Mouse (Mus musculus) thymus, adult 2 months (tissue): ENCODE results near the gene Btf3. TPM values are rescaled to one million over a fixed set of nuclear protein-coding genes. Genes with fewer than 3 reads are reported as not detected.

ENCODE experiments used
- DNase-seq: peaks from one replicate; pipeline ENCODE4 v3.0.0; 2021
- H3K27ac ChIP-seq: fragments of 200-500 bp; 2 replicates; pipeline ENCODE4 v1.5.1; 2012; ENCODE audit warnings: low read length, control low read depth; ENCODE audit not compliant: control insufficient read depth, insufficient read depth
- H3K27me3 ChIP-seq: fragments of 200-500 bp; 2 replicates; pipeline ENCODE4 v1.6.1; 2012; ENCODE audit warnings: mild to moderate bottlenecking, low read length, moderate library complexity, mixed read lengths; ENCODE audit not compliant: control insufficient read depth, insufficient read depth
- H3K36me3 ChIP-seq: fragments of 200-500 bp; 2 replicates; pipeline ENCODE4 v1.6.1; 2012; ENCODE audit warnings: mild to moderate bottlenecking, low read length, moderate library complexity; ENCODE audit not compliant: control insufficient read depth, insufficient read depth
- H3K4me1 ChIP-seq: fragments of 200-500 bp; replicated peaks from 2 replicates; pipeline ENCODE4 v1.6.1; 2012; ENCODE audit warnings: low read length; ENCODE audit not compliant: control insufficient read depth, insufficient read depth
- H3K4me3 ChIP-seq: fragments of 200-500 bp; 2 replicates; pipeline ENCODE4 v1.5.1; 2012; ENCODE audit warnings: mild to moderate bottlenecking, low read length, control low read depth, moderate library complexity; ENCODE audit not compliant: control insufficient read depth, insufficient read depth
- CTCF ChIP-seq: fragments of 200-500 bp; IDR thresholded peaks from 2 replicates; pipeline ENCODE4 v1.5.1; 2012; ENCODE audit warnings: mild to moderate bottlenecking, control low read depth, low read length, moderate library complexity, borderline replicate concordance; ENCODE audit not compliant: control insufficient read depth, poor library complexity, insufficient read depth; ENCODE audit errors: extremely low read depth
- POLR2A ChIP-seq: fragments of 200-500 bp; IDR thresholded peaks from 2 replicates; pipeline ENCODE4 v1.6.1; 2012; ENCODE audit warnings: mild to moderate bottlenecking, low read length, control low read depth, moderate library complexity; ENCODE audit not compliant: control insufficient read depth, poor library complexity, insufficient read depth; ENCODE audit errors: extremely low read depth
- WGBS: fragments of 180-500 bp; shearing (Covaris S2); methylation state at CpG from one replicate; pipeline ENCODE4 v1.1.7; 2018; 5-methylcytosine and 5-hydroxymethylcytosine counted together
- polyA plus RNA-seq: library from polyadenylated mRNA; depleted of rRNA; stranded (reverse); fragments of >200 nt; gene quantifications from 2 replicates; pipeline ENCODE4 v1.2.3, GENCODE M21; 2012

Btf3 gene
- polyA plus RNA-seq, 1 experiment: 200 TPM

GRCm38 (mm10) chr13:98349491-98349890, 32.7 kb upstream of the Btf3 start:
- Histone ChIP-seq H3K27me3 (peaks cover 12% of the 10 kb centered on the region), H3K4me1 (peaks cover 8% of the 10 kb centered on the region), H3K27ac (no peak overlapping the region), H3K4me3 (no peak overlapping the region), H3K36me3 (no peaks in the 10 kb centered on the region)
- no peak for DNase-seq
- 82% methylated on average over 4 of the region's 4 CpGs for WGBS
- TF ChIP-seq CTCF (no peak), POLR2A (no peak)

DNA sequence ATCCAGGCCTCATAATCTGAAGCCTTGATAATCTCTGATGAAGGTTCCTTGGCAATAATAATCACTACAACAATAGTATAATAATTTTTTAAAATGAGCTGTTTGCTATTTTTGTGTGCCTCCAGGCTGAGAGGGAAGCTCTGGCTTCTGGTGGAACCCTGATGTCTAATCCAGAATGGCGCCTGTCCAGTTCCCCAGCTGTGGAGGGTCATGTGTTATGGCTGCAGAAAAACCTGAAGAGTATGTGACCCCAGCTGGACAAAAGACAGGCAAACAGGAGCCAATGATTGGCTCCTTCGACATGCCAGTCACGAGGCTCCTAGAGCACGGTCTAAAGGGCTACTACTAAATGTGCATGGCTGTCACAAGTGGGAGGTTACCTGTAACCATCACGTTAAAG, 23.7 kb upstream of the Btf3 start:
- H3K4me3 ChIP-seq: no peak overlapping the region
- no peak overlapping the region; the same call in 1 of the 2 replicates for H3K27ac ChIP-seq
- no peak for DNase-seq
- WGBS: 90% methylated on average over 5 of the region's 5 CpGs
- no peaks in the 10 kb centered on the region for H3K36me3 ChIP-seq
- no peaks in the 10 kb centered on the region; the same call in 1 of the 2 replicates for H3K27me3 ChIP-seq
- H3K4me1 ChIP-seq: no peaks in the 10 kb centered on the region
- TF ChIP-seq POLR2A (no peak), CTCF (no peak)

DNA sequence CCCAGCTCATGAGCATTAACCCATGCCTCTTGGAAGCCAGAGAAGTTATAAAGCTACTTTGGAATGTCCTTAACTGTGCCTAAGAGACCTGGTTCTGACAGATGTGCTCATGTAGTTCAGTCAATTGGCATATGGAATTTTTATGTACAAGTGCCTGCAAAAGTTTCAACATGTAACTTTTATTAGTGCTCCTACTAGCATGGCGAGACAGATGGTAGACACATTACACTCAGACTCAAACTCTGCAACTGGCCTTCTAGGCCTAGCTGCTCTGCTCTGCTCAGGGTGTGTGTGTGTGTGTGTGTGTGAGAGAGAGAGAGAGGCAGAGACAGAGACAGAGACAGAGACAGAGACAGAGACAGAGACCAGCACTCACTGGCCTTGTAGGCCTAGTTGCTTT, 19.4 kb upstream of the Btf3 start:
- no peak overlapping the region for H3K4me3 ChIP-seq
- no peaks in the 10 kb centered on the region for H3K4me1 ChIP-seq
- no peak overlapping the region for H3K27ac ChIP-seq
- DNase-seq: no peak
- no peak for TF ChIP-seq CTCF
- TF ChIP-seq POLR2A: no peak
- no peaks in the 10 kb centered on the region; the same call in 1 of the 2 replicates for H3K27me3 ChIP-seq
- 92% methylated on average over 1 of the region's 1 CpGs for WGBS
- no peaks in the 10 kb centered on the region for H3K36me3 ChIP-seq

DNA sequence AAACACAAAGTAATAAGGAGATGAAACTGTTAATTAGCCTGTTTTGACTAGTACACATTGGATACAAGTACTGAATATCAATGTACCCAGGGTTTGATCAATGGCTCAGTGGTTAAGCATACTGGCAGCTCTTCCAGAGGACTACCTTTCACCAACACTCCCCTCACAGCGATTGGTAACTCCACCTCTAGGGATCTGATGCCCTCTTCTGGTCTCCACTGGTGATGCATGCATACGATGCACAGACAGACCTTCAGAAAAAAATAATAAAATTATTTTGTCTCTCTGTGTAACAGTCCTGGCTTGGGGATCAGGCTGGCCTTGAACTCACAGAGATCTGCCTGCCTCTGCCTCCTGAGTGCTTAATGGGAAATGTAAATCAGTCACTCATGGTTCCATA, 15.3 kb upstream of the Btf3 start:
- 14% methylated on average over 2 of the region's 2 CpGs for WGBS
- no peak overlapping the region for H3K4me3 ChIP-seq
- H3K4me1 ChIP-seq: no peaks in the 10 kb centered on the region
- no peaks in the 10 kb centered on the region for H3K36me3 ChIP-seq
- DNase-seq: peak; percentile 40
- no peak for TF ChIP-seq CTCF
- no peak for TF ChIP-seq POLR2A
- H3K27ac ChIP-seq: no peak overlapping the region
- H3K27me3 ChIP-seq: no peaks in the 10 kb centered on the region

DNA sequence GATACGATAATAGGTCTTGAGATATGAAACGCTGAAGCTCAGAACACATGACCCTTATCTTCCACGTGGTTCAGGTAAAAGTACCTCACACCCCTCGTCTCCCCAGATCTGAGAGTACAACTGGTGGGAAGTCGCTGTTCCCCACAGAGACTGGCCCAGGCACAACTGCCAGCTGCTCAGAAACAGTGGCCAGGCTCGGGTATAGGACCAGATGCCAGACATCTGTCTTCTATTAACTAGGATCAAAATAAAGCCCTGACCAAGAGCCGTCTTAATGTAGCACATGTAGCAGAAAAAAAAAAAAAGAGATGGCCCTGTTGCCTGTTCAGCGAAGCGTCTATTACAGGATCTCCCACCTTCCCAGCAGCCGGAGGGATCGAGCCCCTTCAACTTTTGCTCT, 8.2 kb upstream of the Btf3 start:
- TF ChIP-seq CTCF (no peak), POLR2A (no peak)
- no peaks in the 10 kb centered on the region for H3K36me3 ChIP-seq
- 90% methylated on average over 11 of the region's 11 CpGs for WGBS
- H3K27ac ChIP-seq: no peak overlapping the region
- DNase-seq: no peak
- no peaks in the 10 kb centered on the region for H3K4me1 ChIP-seq
- no peaks in the 10 kb centered on the region for H3K27me3 ChIP-seq
- no peak overlapping the region for H3K4me3 ChIP-seq

DNA sequence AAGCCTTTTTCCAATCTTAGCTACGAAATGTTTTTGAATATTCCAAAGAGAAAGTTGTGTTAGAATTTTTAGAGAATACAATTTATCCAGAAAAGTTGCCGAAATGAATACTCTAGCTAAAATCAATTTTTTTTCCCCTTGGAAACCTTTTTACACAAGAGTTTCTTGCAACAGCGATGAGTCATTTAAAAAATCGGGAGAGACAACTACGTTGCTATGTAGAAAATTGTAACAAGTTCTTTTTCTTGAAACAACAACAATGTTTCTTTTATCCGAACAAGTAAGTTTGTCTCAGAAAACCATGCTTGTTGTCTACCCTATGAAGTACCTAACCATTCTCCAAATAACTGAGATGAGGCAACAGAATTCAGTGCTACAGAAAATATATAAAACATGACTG, 1.1 kb upstream of the Btf3 start:
- DNase-seq: no peak
- Histone ChIP-seq H3K27ac (no peak overlapping the region), H3K4me3 (no peak overlapping the region), H3K36me3 (peaks cover 11% of the 10 kb centered on the region), H3K4me1 (no peaks in the 10 kb centered on the region; the same call in 1 of the 2 replicates), H3K27me3 (no peaks in the 10 kb centered on the region)
- whole genome bisulfite sequencing: 94% methylated on average over 6 of the region's 6 CpGs
- TF ChIP-seq POLR2A: no peak
- TF ChIP-seq CTCF: no peak

DNA sequence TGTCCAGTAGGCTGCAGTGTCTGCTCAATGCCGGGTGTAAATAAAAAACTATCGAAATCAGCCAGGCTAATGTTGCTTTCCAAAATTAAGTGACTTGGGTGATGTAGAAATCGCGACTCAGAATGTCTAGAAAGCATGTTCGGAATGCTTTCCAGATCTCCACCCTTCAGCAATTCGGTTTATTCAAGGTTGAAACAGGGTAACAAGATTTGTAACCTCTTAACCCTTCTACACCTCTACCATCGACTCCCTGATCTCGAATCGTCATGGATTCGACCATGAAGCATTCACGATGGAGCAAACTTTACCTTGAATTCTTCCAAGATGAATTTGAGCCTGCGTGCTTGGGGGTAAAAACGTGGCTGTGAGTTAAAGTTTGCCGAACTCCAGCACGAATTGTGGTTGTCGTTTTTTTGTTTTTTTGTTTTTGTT, 456 bp upstream of the Btf3 start:
- 1% methylated on average over 16 of the region's 16 CpGs for WGBS

More for the DNA sequence above, 456 bp upstream of the Btf3 start:
- no peak for TF ChIP-seq POLR2A
- no peak for TF ChIP-seq CTCF
- DNase-seq: peak; percentile 9
- Histone ChIP-seq H3K4me3 (peak overlapping the region; percentile 76), H3K27ac (no peak overlapping the region), H3K36me3 (peaks cover 16% of the 10 kb centered on the region), H3K4me1 (no peaks in the 10 kb centered on the region; the same call in 1 of the 2 replicates), H3K27me3 (no peaks in the 10 kb centered on the region)
